ENCODE assay signal across 21 mouse cellular contexts in genomic region chr4:46165831-46166230, GRCm38 (mm10).
"Had no signal": no experiment of that assay in that cellular context is flagged by ENCODE, and none has a peak within 500 bp of the region (broad histone marks: within the 10 kb centered on the region; RNA-seq: fewer than 3 reads in every experiment).

No protein-coding gene starts in this region.

- DNase-seq: kidney, adult 11 months; kidney, adult 8-10 months; kidney, postnatal 10 days; kidney, postnatal 36 days; layer of hippocampus, postnatal 36 days; lung, adult 18-20 months; lung, postnatal 14 days; right cerebral cortex, adult 18-20 months; right cerebral cortex, postnatal 14 days; right cerebral cortex, postnatal 4 days; thymus, postnatal 25 days had no signal

- H3K27ac ChIP-seq: kidney, embryonic 15.5 days; left cerebral cortex, adult 2 months; liver, embryonic 14.5 days; lung, embryonic 15.5 days; macrophage; midbrain, embryonic 15.5 days; neural tube, embryonic 12.5 days; neural tube, embryonic 15.5 days; stomach, embryonic 15.5 days had no signal

- H3K9ac ChIP-seq: kidney, embryonic 15.5 days; liver, embryonic 14.5 days; lung, embryonic 15.5 days; midbrain, embryonic 15.5 days; neural tube, embryonic 12.5 days; neural tube, embryonic 15.5 days; stomach, embryonic 15.5 days had no signal

- H3K27me3 ChIP-seq: kidney, embryonic 15.5 days; lung, embryonic 15.5 days; midbrain, embryonic 15.5 days; neural tube, embryonic 12.5 days; neural tube, embryonic 15.5 days; stomach, embryonic 15.5 days had no signal

- H3K4me3 ChIP-seq: kidney, embryonic 15.5 days; left cerebral cortex, adult 2 months; lung, embryonic 15.5 days; midbrain, embryonic 15.5 days; neural tube, embryonic 12.5 days; neural tube, embryonic 15.5 days; stomach, embryonic 15.5 days had no signal

- ATAC-seq: midbrain, embryonic 15.5 days had no signal

- H3K4me1 ChIP-seq: kidney, embryonic 15.5 days; lung, embryonic 15.5 days; midbrain, embryonic 15.5 days; neural tube, embryonic 12.5 days; neural tube, embryonic 15.5 days; stomach, embryonic 15.5 days had no signal

- H3K9me3 ChIP-seq: kidney, embryonic 15.5 days; lung, embryonic 15.5 days; midbrain, embryonic 15.5 days; neural tube, embryonic 12.5 days; neural tube, embryonic 15.5 days; stomach, embryonic 15.5 days had no signal

- H3K4me2 ChIP-seq: kidney, embryonic 15.5 days; lung, embryonic 15.5 days; midbrain, embryonic 11.5 days; midbrain, embryonic 15.5 days; neural tube, embryonic 12.5 days; neural tube, embryonic 15.5 days; stomach, embryonic 15.5 days had no signal
